21 mouse cellular contexts compared by ENCODE assay signal in the genomic region with DNA sequence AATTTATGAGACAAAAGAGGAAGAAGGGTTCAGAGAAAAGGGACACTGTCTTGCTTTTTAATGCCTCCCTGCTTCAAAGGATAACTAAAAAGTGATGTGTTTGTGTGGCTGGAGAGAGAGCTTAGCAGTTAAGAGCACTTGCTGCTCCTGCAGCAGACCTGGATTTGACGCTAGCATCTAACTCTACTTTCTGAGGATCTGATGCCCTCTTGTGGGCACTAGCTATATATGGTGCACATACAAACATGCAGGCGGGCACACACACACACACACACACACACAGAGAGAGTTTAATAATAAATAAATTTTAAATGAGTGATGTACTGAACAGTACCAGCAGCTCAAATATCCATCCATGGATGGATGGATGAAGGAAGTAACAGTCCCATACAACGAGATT. TPM values are rescaled to one million over a fixed set of nuclear protein-coding genes. Genes with fewer than 3 reads are reported as not detected.
DNase-seq lines count a peak whose midpoint lies in the region; ATAC-seq and TF ChIP-seq lines count a peak whose summit lies in the region.
"Had no signal": no experiment of that assay in that cellular context is flagged by ENCODE, and none has a peak within 500 bp of the region (broad histone marks: within the 10 kb centered on the region; RNA-seq: fewer than 3 reads in every experiment).

No protein-coding gene starts in this region.

- no peaks in the 10 kb centered on the region for H3K79me2 ChIP-seq in heart, adult 2 months (replicated peaks; ENCODE audit: control insufficient read depth, insufficient read depth, low read length)

- 89% methylated on average over 3 of the region's 3 CpGs for WGBS in heart, adult 2 months
- 75% methylated on average over 3 of the region's 3 CpGs for WGBS in lung, postnatal 0 days
- WGBS in thymus, adult 2 months, result 94% methylated on average over 3 of the region's 3 CpGs

- intact Hi-C loops in heart, adult 2 months (cut with DNase I), result no loop called here

- H3K9me3 ChIP-seq in lung, postnatal 0 days (ENCODE audit: low read length), result no peaks in the 10 kb centered on the region
- H3K9me3 ChIP-seq: embryonic facial prominence, embryonic 12.5 days; limb, embryonic 15.5 days had no signal

- H3K36me3 ChIP-seq in heart, adult 2 months (ENCODE audit: control insufficient read depth, insufficient read depth, low read length), result no peaks in the 10 kb centered on the region
- H3K36me3 ChIP-seq in lung, postnatal 0 days (ENCODE audit: insufficient read depth, low read length), result no peaks in the 10 kb centered on the region
- H3K36me3 ChIP-seq in thymus, adult 2 months (ENCODE audit: control insufficient read depth, insufficient read depth, low read length), result no peaks in the 10 kb centered on the region
- H3K36me3 ChIP-seq: embryonic facial prominence, embryonic 12.5 days; limb, embryonic 15.5 days had no signal

- peak; percentile 34 for TF ChIP-seq CTCF in heart, adult 2 months (IDR thresholded peaks at IDR 0.05)
- peak; percentile 54 for TF ChIP-seq CTCF in lung, postnatal 0 days (IDR thresholded peaks at IDR 0.05)
- no peak for TF ChIP-seq CTCF in thymus, adult 2 months (IDR thresholded peaks at IDR 0.05; ENCODE audit: borderline replicate concordance, control insufficient read depth, extremely low read depth, insufficient read depth, low read length, poor library complexity)

- peaks cover 8% of the 10 kb centered on the region for H3K4me1 ChIP-seq in heart, adult 2 months (ENCODE audit: control insufficient read depth, insufficient read depth, low read length)
- no peaks in the 10 kb centered on the region for H3K4me1 ChIP-seq in lung, postnatal 0 days (ENCODE audit: insufficient read depth, low read depth, low read length)
- H3K4me1 ChIP-seq in thymus, adult 2 months (replicated peaks; ENCODE audit: control insufficient read depth, insufficient read depth, low read length), result no peaks in the 10 kb centered on the region; the same call in 1 of the 2 replicates

- no peaks in the 10 kb centered on the region for H3K27me3 ChIP-seq in heart, adult 2 months (ENCODE audit: control insufficient read depth, insufficient read depth, low read length)
- H3K27me3 ChIP-seq in lung, postnatal 0 days (replicated peaks; ENCODE audit: insufficient read depth, low read length), result no peaks in the 10 kb centered on the region
- no peaks in the 10 kb centered on the region for H3K27me3 ChIP-seq in thymus, adult 2 months (ENCODE audit: control insufficient read depth, insufficient read depth, low read length)
- H3K27me3 ChIP-seq: embryonic facial prominence, embryonic 12.5 days; heart, embryonic 13.5 days; limb, embryonic 15.5 days had no signal

- no peak overlapping the region for H3K4me2 ChIP-seq in lung, postnatal 0 days (replicated peaks; ENCODE audit: low read depth, low read length)
- H3K4me2 ChIP-seq: embryonic facial prominence, embryonic 12.5 days; heart, embryonic 13.5 days; limb, embryonic 15.5 days had no signal

- no peak overlapping the region for H3K27ac ChIP-seq in heart, adult 2 months
- H3K27ac ChIP-seq in lung, postnatal 0 days (ENCODE audit: low read length), result no peak overlapping the region
- no peak overlapping the region for H3K27ac ChIP-seq in thymus, adult 2 months (ENCODE audit: control insufficient read depth, insufficient read depth, low read length)
- H3K27ac ChIP-seq: embryonic facial prominence, embryonic 12.5 days; heart, embryonic 13.5 days; limb, embryonic 15.5 days had no signal

- H3K9ac ChIP-seq in heart, adult 2 months (ENCODE audit: low read depth, low read length), result no peak overlapping the region
- H3K9ac ChIP-seq in lung, postnatal 0 days (replicated peaks; ENCODE audit: low read depth), result no peak overlapping the region
- H3K9ac ChIP-seq: embryonic facial prominence, embryonic 12.5 days; heart, embryonic 13.5 days; limb, embryonic 15.5 days had no signal

- no peak for TF ChIP-seq EP300 in heart, adult 2 months (IDR thresholded peaks at IDR 0.05; ENCODE audit: insufficient read depth, low read depth, low read length)
- TF ChIP-seq EP300 in lung, postnatal 0 days (IDR thresholded peaks at IDR 0.05), result no peak

- H3K4me3 ChIP-seq in heart, adult 2 months, result no peak overlapping the region
- H3K4me3 ChIP-seq in lung, postnatal 0 days (ENCODE audit: low read depth, low read length), result no peak overlapping the region
- no peak overlapping the region for H3K4me3 ChIP-seq in thymus, adult 2 months (ENCODE audit: control insufficient read depth, insufficient read depth, low read length)
- H3K4me3 ChIP-seq: embryonic facial prominence, embryonic 12.5 days; heart, embryonic 13.5 days; limb, embryonic 15.5 days; myocyte had no signal

- TF ChIP-seq POLR2A in heart, adult 2 months (IDR thresholded peaks at IDR 0.05; ENCODE audit: insufficient read depth, low read depth, low read length), result no peak
- no peak for TF ChIP-seq POLR2A in thymus, adult 2 months (IDR thresholded peaks at IDR 0.05; ENCODE audit: control insufficient read depth, extremely low read depth, insufficient read depth, low read length, poor library complexity)

- no peak for DNase-seq in heart, adult 2 months
- DNase-seq in heart, adult 11 months, result no peak
- no peak for DNase-seq in lung, postnatal 0 days (ENCODE audit: low spot score)
- no peak for DNase-seq in lung, postnatal 25 days (ENCODE audit: low spot score)
- peak; percentile 73 for DNase-seq in ES-CJ7 (ENCODE audit: low read depth, low spot score)
- DNase-seq in thymus, adult 2 months, result no peak
- DNase-seq in spleen, adult 18-20 months, result no peak
- DNase-seq: adrenal gland, postnatal 10 days; cerebellum, adult 9-11 months; gastrocnemius, postnatal 25 days; kidney, postnatal 10 days; lung, postnatal 10 days had no signal

- no peak for ATAC-seq in lung, postnatal 0 days
- ATAC-seq in megakaryocyte progenitor cell, adult 5-6 weeks (replicated peaks; ENCODE audit: poor library complexity), result 0 out of 2 replicates have a peak, but pooled peaks have one; percentile 50

RNA-seq across cellular contexts. Expression of a gene that starts 29.3 kb away (rescaled TPM):
- total RNA-seq in heart, adult 2 months (2021), result not detected
- polyA plus RNA-seq in heart, adult 2 months (2012; rRNA removed), result not detected in 2 replicates
- not detected in 2 replicates for polyA plus RNA-seq in lung, postnatal 0 days (2015; fragmentation: Nextera tagmentation; extraction: Ambion mirVana)
- total RNA-seq in megakaryocyte progenitor cell, adult 5-6 weeks (2015), result not detected in 2 replicates
- not detected in 2 replicates for total RNA-seq in megakaryocyte progenitor cell, adult 5-6 weeks (2017)
- polyA plus RNA-seq in thymus, adult 2 months (2012; rRNA removed), result not detected in 2 replicates
- total RNA-seq: adrenal gland, postnatal 10 days; gastrocnemius, postnatal 25 days; hematopoietic stem cell, adult 5-6 weeks; layer of hippocampus, postnatal 10 days; neutrophil, adult 5-6 weeks had no signal
- polyA plus RNA-seq: embryonic facial prominence, embryonic 12.5 days; heart, embryonic 13.5 days; intestine, embryonic 14.5 days; limb, embryonic 15.5 days; myocyte had no signal
